Mouse (Mus musculus) MEL (cell line): ENCODE results near the gene Tbl1x. TPM values are rescaled to one million over a fixed set of nuclear protein-coding genes. Genes with fewer than 3 reads are reported as not detected.

Source experiments
- DNase-seq: peaks from one replicate; pipeline ENCODE4 v3.0.0; 2011; ENCODE audit warnings: low read depth, low spot score
- H3K27ac ChIP-seq: 2 replicates; pipeline ENCODE4 v1.5.1; 2012; ENCODE audit warnings: low read depth, mild to moderate bottlenecking, control low read depth, low read length, moderate library complexity; ENCODE audit not compliant: control insufficient read depth
- H3K27me3 ChIP-seq, 2 experiments: fragments of 150-350 bp in 1 of 2; sonication (generic) in 1 of 2; 2 replicates each; pipeline ENCODE4 v1.6.1; 2012; ENCODE audit warnings: low read length in 2 of 2, mild to moderate bottlenecking in 2 of 2, improper control_type of control experiment in 1 of 2, moderate library complexity in 1 of 2; ENCODE audit not compliant: insufficient read depth in 2 of 2, control insufficient read depth in 1 of 2
- H3K36me3 ChIP-seq, 2 experiments: 2 replicates each; pipeline ENCODE4 v1.6.1; 2012 to 2014; ENCODE audit warnings: low read length in 2 of 2, improper control_type of control experiment in 1 of 2, inconsistent platforms in 1 of 2, mild to moderate bottlenecking in 1 of 2; ENCODE audit not compliant: insufficient read depth in 2 of 2, control insufficient read depth in 1 of 2
- H3K4me1 ChIP-seq, 2 experiments: fragments of 150-350 bp in 1 of 2; sonication (generic) in 1 of 2; 2 replicates each; pipeline ENCODE4 v1.6.1; 2012; ENCODE audit warnings: low read length in 2 of 2, improper control_type of control experiment in 1 of 2, mild to moderate bottlenecking in 1 of 2; ENCODE audit not compliant: insufficient read depth in 2 of 2, control insufficient read depth in 1 of 2
- H3K4me3 ChIP-seq, 2 experiments: fragments of 150-350 bp in 1 of 2; sonication (generic) in 1 of 2; 2 replicates each; pipeline ENCODE4 v1.5.1; 2012; ENCODE audit warnings: low read depth in 2 of 2, low read length in 2 of 2, mild to moderate bottlenecking in 2 of 2, moderate library complexity in 2 of 2, control low read depth in 1 of 2, improper control_type of control experiment in 1 of 2; ENCODE audit not compliant: control insufficient read depth in 1 of 2, insufficient read depth in 1 of 2
- H3K79me2 ChIP-seq: 2 replicates; pipeline ENCODE4 v1.6.1; 2012; ENCODE audit warnings: mild to moderate bottlenecking, low read length, moderate library complexity; ENCODE audit not compliant: control insufficient read depth, poor library complexity, insufficient read depth
- H3K9ac ChIP-seq: 2 replicates; pipeline ENCODE4 v1.6.1; 2012; ENCODE audit warnings: low read depth, mild to moderate bottlenecking, control low read depth, low read length, moderate library complexity; ENCODE audit not compliant: control insufficient read depth, poor library complexity, severe bottlenecking
- H3K9me3 ChIP-seq: fragments of 150-350 bp; sonication (generic); replicated peaks from 2 replicates; pipeline ENCODE4 v1.6.1; 2012; ENCODE audit warnings: mild to moderate bottlenecking, low read length, improper control_type of control experiment, moderate library complexity; ENCODE audit not compliant: insufficient read depth
- BHLHE40 ChIP-seq: IDR thresholded peaks from 2 replicates; pipeline ENCODE4 v1.6.1; 2012; ENCODE audit warnings: low read depth, mild to moderate bottlenecking, inconsistent platforms, low read length, improper control_type of control experiment, borderline replicate concordance
- CHD1 ChIP-seq: IDR thresholded peaks from 2 replicates; pipeline ENCODE4 v1.6.1; 2012; ENCODE audit warnings: low read depth, mild to moderate bottlenecking, inconsistent platforms, low read length, improper control_type of control experiment
- CHD2 ChIP-seq: IDR thresholded peaks from 2 replicates; pipeline ENCODE4 v1.6.1; 2011; ENCODE audit warnings: low read length, improper control_type of control experiment
- CTCF ChIP-seq, 3 experiments: IDR thresholded peaks in 2 of 3; conservative IDR thresholded peaks in 1 of 3; 2 replicates each; pipeline ENCODE4 v1.5.1; 2011 to 2012; ENCODE audit warnings: low read length in 3 of 3, low read depth in 2 of 3, mild to moderate bottlenecking in 2 of 3, improper control_type of control experiment in 1 of 3, inconsistent platforms in 1 of 3, mixed read lengths in 1 of 3, moderate library complexity in 1 of 3; ENCODE audit not compliant: control insufficient read depth in 1 of 3, insufficient read depth in 1 of 3, poor library complexity in 1 of 3, severe bottlenecking in 1 of 3
- E2F4 ChIP-seq: IDR thresholded peaks from 2 replicates; pipeline ENCODE4 v1.6.1; 2011; ENCODE audit warnings: low read depth, low read length, improper control_type of control experiment, borderline replicate concordance
- EP300 ChIP-seq, 2 experiments: IDR thresholded peaks; 2 replicates each; pipeline ENCODE4 v1.6.1; 2011; ENCODE audit warnings: improper control_type of control experiment in 2 of 2, low read length in 2 of 2, low read depth in 1 of 2, mild to moderate bottlenecking in 1 of 2
- ETS1 ChIP-seq: IDR thresholded peaks from 2 replicates; pipeline ENCODE4 v1.6.1; 2012; ENCODE audit warnings: low read depth, mild to moderate bottlenecking, inconsistent platforms, low read length, improper control_type of control experiment, moderate library complexity
- GATA1 ChIP-seq: IDR thresholded peaks from 2 replicates; pipeline ENCODE4 v1.6.1; 2011; ENCODE audit warnings: low read depth, low read length, improper control_type of control experiment
- HCFC1 ChIP-seq: IDR thresholded peaks from 2 replicates; pipeline ENCODE4 v1.6.1; 2012; ENCODE audit warnings: low read depth, mild to moderate bottlenecking, inconsistent platforms, low read length, improper control_type of control experiment, moderate library complexity
- JUND ChIP-seq: IDR thresholded peaks from 2 replicates; pipeline ENCODE4 v1.6.1; 2011; ENCODE audit warnings: low read depth, mild to moderate bottlenecking, improper control_type of control experiment, low read length
- MAFK ChIP-seq: IDR thresholded peaks from 2 replicates; pipeline ENCODE4 v1.6.1; 2011; ENCODE audit warnings: low read depth, mild to moderate bottlenecking, low read length, improper control_type of control experiment, borderline replicate concordance
- MAX ChIP-seq: IDR thresholded peaks from 2 replicates; pipeline ENCODE4 v1.6.1; 2011; ENCODE audit warnings: low read length, improper control_type of control experiment
- MAZ ChIP-seq: IDR thresholded peaks from 2 replicates; pipeline ENCODE4 v1.6.1; 2012; ENCODE audit warnings: low read depth, mild to moderate bottlenecking, inconsistent platforms, low read length, improper control_type of control experiment
- MEF2A ChIP-seq: IDR thresholded peaks from 2 replicates; pipeline ENCODE4 v1.6.1; 2014; ENCODE audit warnings: low read depth, mild to moderate bottlenecking, inconsistent platforms, low read length, improper control_type of control experiment; ENCODE audit not compliant: poor library complexity, insufficient replicate concordance, severe bottlenecking; ENCODE audit errors: extremely low read depth
- MXI1 ChIP-seq: IDR thresholded peaks from 2 replicates; pipeline ENCODE4 v1.6.1; 2011; ENCODE audit warnings: mild to moderate bottlenecking, low read depth, low read length, improper control_type of control experiment
- MYB ChIP-seq: IDR thresholded peaks from 2 replicates; pipeline ENCODE4 v1.6.1; 2011; ENCODE audit warnings: mild to moderate bottlenecking, low read depth, low read length, improper control_type of control experiment
- MYC ChIP-seq: IDR thresholded peaks from 2 replicates; pipeline ENCODE4 v1.6.1; 2011; ENCODE audit warnings: low read depth, mild to moderate bottlenecking, low read length, improper control_type of control experiment, moderate library complexity
- NELFE ChIP-seq: IDR thresholded peaks from 2 replicates; pipeline ENCODE4 v1.6.1; 2011; ENCODE audit warnings: low read depth, low read length, improper control_type of control experiment
- NRF1 ChIP-seq: IDR thresholded peaks from 2 replicates; pipeline ENCODE4 v1.6.1; 2014; ENCODE audit warnings: low read depth, mild to moderate bottlenecking, inconsistent platforms, low read length, improper control_type of control experiment, moderate library complexity; ENCODE audit not compliant: poor library complexity, insufficient read depth, severe bottlenecking
- POLR2A ChIP-seq, 2 experiments: IDR thresholded peaks; 2 replicates each; pipeline ENCODE4 v1.6.1; 2011 to 2012; ENCODE audit warnings: low read length in 2 of 2, mild to moderate bottlenecking in 2 of 2, control low read depth in 1 of 2, improper control_type of control experiment in 1 of 2, low read depth in 1 of 2, moderate library complexity in 1 of 2; ENCODE audit not compliant: control insufficient read depth in 1 of 2, insufficient read depth in 1 of 2, poor library complexity in 1 of 2
- POLR2AphosphoS2 ChIP-seq: IDR thresholded peaks from 2 replicates; pipeline ENCODE4 v1.6.1; 2011; ENCODE audit warnings: low read length, improper control_type of control experiment
- POLR2AphosphoS5 ChIP-seq: IDR thresholded peaks from 2 replicates; pipeline ENCODE4 v1.6.1; 2012; ENCODE audit warnings: low read depth, borderline replicate concordance, mild to moderate bottlenecking, inconsistent platforms, low read length, moderate library complexity, mixed read lengths
- RAD21 ChIP-seq: IDR thresholded peaks from 2 replicates; pipeline ENCODE4 v1.6.1; 2011; ENCODE audit warnings: mild to moderate bottlenecking, low read depth, low read length, improper control_type of control experiment
- RCOR1 ChIP-seq: IDR thresholded peaks from 2 replicates; pipeline ENCODE4 v1.6.1; 2012; ENCODE audit warnings: low read depth, mild to moderate bottlenecking, inconsistent platforms, low read length, improper control_type of control experiment
- SIN3A ChIP-seq: IDR thresholded peaks from 2 replicates; pipeline ENCODE4 v1.6.1; 2012; ENCODE audit warnings: low read length, improper control_type of control experiment, inconsistent platforms
- SMC3 ChIP-seq: IDR thresholded peaks from 2 replicates; pipeline ENCODE4 v1.6.1; 2011; ENCODE audit warnings: low read depth, low read length, improper control_type of control experiment
- TAL1 ChIP-seq: IDR thresholded peaks from 2 replicates; pipeline ENCODE4 v1.6.1; 2012; ENCODE audit warnings: mild to moderate bottlenecking, inconsistent platforms, low read length, moderate library complexity, mixed read lengths
- TBP ChIP-seq: IDR thresholded peaks from 2 replicates; pipeline ENCODE4 v1.8.0; 2011; ENCODE audit warnings: low read depth, low read length, improper control_type of control experiment
- TCF12 ChIP-seq: IDR thresholded peaks from 2 replicates; pipeline ENCODE4 v1.6.1; 2014; ENCODE audit warnings: low read depth, mild to moderate bottlenecking, inconsistent platforms, low read length, improper control_type of control experiment, moderate library complexity
- UBTF ChIP-seq: IDR thresholded peaks from 2 replicates; pipeline ENCODE4 v1.6.1; 2012; ENCODE audit warnings: low read depth, mild to moderate bottlenecking, inconsistent platforms, low read length, improper control_type of control experiment, moderate library complexity, borderline replicate concordance; ENCODE audit not compliant: insufficient read depth
- USF1 ChIP-seq: IDR thresholded peaks from 2 replicates; pipeline ENCODE4 v1.6.1; 2014; ENCODE audit warnings: low read depth, mild to moderate bottlenecking, inconsistent platforms, low read length, improper control_type of control experiment, moderate library complexity
- USF2 ChIP-seq, 2 experiments: IDR thresholded peaks; 2 replicates each; pipeline ENCODE4 v1.6.1; 2011 to 2012; ENCODE audit warnings: improper control_type of control experiment in 2 of 2, low read length in 2 of 2, borderline replicate concordance in 1 of 2, inconsistent platforms in 1 of 2, low read depth in 1 of 2, mild to moderate bottlenecking in 1 of 2; ENCODE audit not compliant: insufficient read depth in 1 of 2
- ZKSCAN1 ChIP-seq: IDR thresholded peaks from 2 replicates; pipeline ENCODE4 v1.6.1; 2012; ENCODE audit warnings: low read depth, mild to moderate bottlenecking, inconsistent platforms, low read length, improper control_type of control experiment, moderate library complexity
- ZMIZ1 ChIP-seq: IDR thresholded peaks from 2 replicates; pipeline ENCODE4 v1.6.1; 2012; ENCODE audit warnings: low read depth, mild to moderate bottlenecking, inconsistent platforms, low read length, improper control_type of control experiment, moderate library complexity
- ZNF384 ChIP-seq: IDR thresholded peaks from 2 replicates; pipeline ENCODE4 v1.6.1; 2012; ENCODE audit warnings: low read depth, mild to moderate bottlenecking, inconsistent platforms, low read length, improper control_type of control experiment
- polyA plus RNA-seq, 2 experiments: library from polyadenylated mRNA; stranded (reverse) in 1 of 2; unstranded in 1 of 2; fragments of >175 nt in 1 of 2; fragments of >200 nt in 1 of 2; gene quantifications; 2 replicates each; pipeline versions ENCODE4 v1.2.1 to v1.2.4; 2012; ENCODE audit warnings: low replicate concordance in 2 of 2, low read depth in 1 of 2; ENCODE audit not compliant: insufficient read length in 2 of 2, insufficient read depth in 1 of 2, missing spikeins in 1 of 2
- total RNA-seq: library from RNA; depleted of rRNA; stranded (reverse); fragments of 300-350 nt; gene quantifications from 2 replicates; pipeline ENCODE4 v1.2.3, GENCODE M21; 2012

Tbl1x gene
- total and polyA plus RNA-seq, 3 experiments: 17.1 to 42.5 (median 27.6) TPM

- Histone ChIP-seq H3K27ac (peak overlapping the region; percentile 99), H3K4me1 (no peaks in the 10 kb centered on the region; a peak in 1 of 4 replicates), H3K9me3 (no peaks in the 10 kb centered on the region), H3K27me3 (no peaks in the 10 kb centered on the region), H3K4me3 (peak overlapping the region; percentile 67 to 83), H3K79me2 (peaks cover 33% of the 10 kb centered on the region), H3K9ac (peak overlapping the region; percentile 95), H3K36me3 (peaks cover 0 to 9% of the 10 kb centered on the region in 2 experiments; a peak in 2 of 4 replicates)
- TF ChIP-seq E2F4 (no peak), MYC (peak; percentile 99), GATA1 (peak; percentile 6; the same call in 1 of the 2 replicates), ETS1 (peak; percentile 100), TBP (0 out of 2 replicates have a peak, but pooled peaks have one; percentile 42), USF1 (peak; percentile 66), MYB (0 out of 2 replicates have a peak, but pooled peaks have one; percentile 40), POLR2AphosphoS5 (no peak), SIN3A (peak; percentile 99), HCFC1 (peak; percentile 73), TCF12 (no peak), CHD1 (no peak), ZMIZ1 (no peak), ZKSCAN1 (peak; percentile 95), MAX (peak; percentile 97), EP300 (IDR thresholded peaks at IDR 0.05; ENCODE audit: low read depth in 1 of 2, low read length in 2 of 2) (peak; percentile 63 to 88; a peak in 3 of 4 replicates), ZNF384 (0 out of 2 replicates have a peak, but pooled peaks have one; percentile 28), JUND (no peak), RAD21 (peak; percentile 11), NELFE (0 out of 2 replicates have a peak, but pooled peaks have one; percentile 27), POLR2AphosphoS2 (no peak), MXI1 (peak; percentile 98), UBTF (no peak), SMC3 (peak; percentile 38), CTCF (IDR thresholded peaks at IDR 0.05 in 2 of 3, conservative IDR thresholded peaks at IDR 0.05 in 1 of 3; ENCODE audit: control insufficient read depth in 1 of 3, insufficient read depth in 1 of 3, low read depth in 2 of 3, low read length in 3 of 3, poor library complexity in 1 of 3, severe bottlenecking in 1 of 3) (no peak), BHLHE40 (peak; percentile 90), CHD2 (peak; percentile 81), MEF2A (no peak), TAL1 (no peak), POLR2A (IDR thresholded peaks at IDR 0.05; ENCODE audit: control insufficient read depth in 1 of 2, insufficient read depth in 1 of 2, low read depth in 1 of 2, low read length in 2 of 2, poor library complexity in 1 of 2) (0 out of 4 replicates have a peak, but pooled peaks of 1 of the 2 experiments have one; percentile 18), USF2 (IDR thresholded peaks at IDR 0.05; ENCODE audit: borderline replicate concordance in 1 of 2, insufficient read depth in 1 of 2, low read depth in 1 of 2, low read length in 2 of 2) (no peak), MAZ (peak; percentile 70), RCOR1 (peak; percentile 67; the same call in 1 of the 2 replicates), MAFK (peak; percentile 45; the same call in 1 of the 2 replicates), NRF1 (0 out of 2 replicates have a peak, but pooled peaks have one; percentile 24)
- peak; percentile 90 for DNase-seq
Observed at GRCm38 (mm10) chrX:77509149-77509548, 1.7 kb upstream of the Tbl1x start.
